Mouse (Mus musculus) monocyte, adult 5-6 weeks (primary cell): ENCODE measurements around the gene Usp11. TPM values are rescaled to one million over a fixed set of nuclear protein-coding genes. Genes with fewer than 3 reads are reported as not detected.
A peak's percentile ranks its signal among the peaks of the same experiment; 100 is the strongest.
"Not testable (repeated sequence)": the region's sequence is repeated elsewhere in the genome, so short reads cannot be mapped to it uniquely, and the experiment has no call there.

ENCODE experiments used
- ATAC-seq: fragments of 153-309, 156-312 bp; replicated peaks from 2 replicates; pipeline ENCODE4 v1.8.0; 2017; ENCODE audit warnings: mild to moderate bottlenecking; ENCODE audit not compliant: low TSS enrichment, insufficient number of reproducible peaks, severe bottlenecking, poor library complexity, low FRiP score
- total RNA-seq: library from RNA; stranded (forward); fragments of 200-1000, 200-491, 200-594 nt; gene quantifications from 3 replicates; pipeline ENCODE4 v1.2.3, GENCODE M21; 2017

The Usp11 gene
- 4.3 to 12.9 TPM (median 5.1 TPM) in 3 replicates for total RNA-seq

- ATAC-seq: no peak
Observed at GRCm38 (mm10) chrX:20703741-20704290, at the start of gene Usp11. Gene Usp11, plus strand, starts transcription at chrX:20703906.

GRCm38 (mm10) chrX:20657593-20657992 lies 46.1 kb upstream of the Usp11 start:
- no peak for ATAC-seq

DNA sequence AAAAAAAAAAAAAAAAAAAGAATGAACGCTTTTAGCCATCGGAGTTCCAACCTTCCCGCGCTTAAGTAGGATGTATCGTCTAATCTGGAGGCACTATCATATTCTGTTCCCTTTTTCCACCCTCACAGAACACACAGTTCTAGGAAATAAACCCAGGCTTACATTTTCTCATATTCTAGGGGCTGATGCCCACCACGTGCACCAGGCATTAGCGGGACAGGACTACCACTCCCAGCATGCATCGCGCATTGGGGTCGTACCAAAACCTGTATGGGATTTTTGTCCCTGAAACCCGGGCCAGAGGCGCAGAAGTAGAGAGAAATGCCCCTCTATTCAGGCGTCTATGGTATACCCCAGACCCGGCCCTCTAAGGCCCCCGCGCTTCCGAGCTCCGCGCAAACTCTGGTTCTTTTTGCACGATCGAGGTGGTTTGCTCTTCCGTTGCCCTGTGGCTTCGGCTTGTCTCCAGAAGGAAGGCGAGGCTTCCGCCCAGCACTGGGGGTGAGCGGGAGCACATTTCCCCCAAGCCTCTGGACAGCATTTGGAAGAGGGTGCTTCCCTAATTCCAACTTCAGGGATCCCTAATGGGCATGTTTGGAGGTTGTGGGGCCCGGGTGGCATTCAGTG lies 45.6 kb upstream of the Usp11 start, which contains the start of gene Uba1:
Gene Uba1 (plus strand): TSS at position 301 of the 627 bp plus-strand sequence.
- peak; percentile 83 for ATAC-seq

DNA sequence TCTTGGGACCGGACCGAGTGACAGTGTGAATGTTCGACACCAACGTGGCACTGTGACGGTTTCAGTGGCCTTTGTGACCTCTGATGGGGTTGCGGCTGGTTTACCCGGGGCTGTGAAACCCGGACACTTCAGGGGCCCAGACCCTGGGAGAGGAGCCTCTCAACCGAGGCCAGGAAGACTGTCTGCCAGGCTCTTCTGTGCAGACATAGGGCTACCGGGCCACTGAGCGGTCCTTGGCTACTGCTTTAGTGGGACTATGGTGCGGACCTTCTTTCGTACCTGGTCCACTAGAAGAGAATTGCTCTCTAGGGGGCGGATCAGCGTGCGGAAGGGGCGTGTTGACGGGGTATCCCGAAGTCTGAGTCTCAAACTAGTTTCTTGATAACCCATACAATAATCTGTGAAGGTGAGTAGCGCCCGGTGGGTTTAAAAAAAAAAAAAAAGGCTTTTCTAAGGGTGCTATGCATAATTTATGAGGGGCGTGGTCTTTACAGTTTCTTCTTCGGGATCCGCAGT lies 44.8 kb upstream of the Usp11 start:
- no peak for ATAC-seq

DNA sequence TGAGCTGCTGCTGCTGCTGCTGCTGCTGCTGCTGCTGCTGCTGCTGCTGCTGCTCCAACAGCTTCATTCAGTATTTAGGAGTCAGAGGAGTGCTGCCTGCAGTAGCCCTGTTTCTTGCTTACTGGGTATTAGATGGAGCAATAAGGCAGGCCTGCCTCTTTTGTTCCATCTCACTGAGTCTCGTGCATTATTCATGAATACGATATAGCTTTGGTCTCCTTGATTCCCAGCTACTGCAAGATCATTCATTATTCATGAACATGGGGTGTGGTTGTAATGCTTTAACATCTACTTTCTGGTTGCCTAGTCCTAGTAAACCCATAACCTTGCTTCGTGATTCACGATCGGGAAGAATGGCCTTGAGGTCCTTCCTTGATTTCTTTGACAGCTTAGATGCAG lies 41.4 kb upstream of the Usp11 start:
- no peak for ATAC-seq

- ATAC-seq: peak; percentile 89
Observed at GRCm38 (mm10) chrX:20662716-20663443, 40.8 kb upstream of the Usp11 start.

- ATAC-seq: no peak
Observed at GRCm38 (mm10) chrX:20663444-20663790, 40.3 kb upstream of the Usp11 start.

DNA sequence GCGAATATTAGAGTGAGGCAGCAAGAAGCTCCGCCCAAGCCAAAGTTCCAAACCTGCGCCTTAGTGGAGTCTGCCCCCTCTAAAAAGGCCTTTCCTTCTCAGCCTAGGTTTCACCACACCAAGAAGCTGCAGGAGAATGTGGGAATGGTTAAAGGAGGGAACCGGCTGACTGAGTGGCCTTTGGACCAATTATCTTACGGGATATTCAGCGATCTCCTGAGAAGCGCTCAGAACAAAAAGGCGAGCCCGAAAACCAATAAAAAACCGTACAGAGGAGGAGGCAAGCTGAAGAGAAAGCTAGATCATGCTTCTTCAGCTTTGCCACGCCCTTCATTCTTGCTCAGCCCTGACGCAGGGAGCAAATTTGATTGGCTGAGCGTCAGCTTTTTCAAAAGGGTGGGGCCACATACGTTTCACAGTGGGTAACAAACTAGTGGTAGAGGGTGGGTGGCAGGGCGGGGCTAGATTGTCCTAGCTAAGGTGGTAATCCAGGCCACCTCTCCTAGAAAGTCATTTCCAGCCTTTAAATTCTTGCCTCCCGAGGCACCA lies 16.1 kb upstream of the Usp11 start, which contains the start of gene Cdk16:
Gene Cdk16 (plus strand): TSS at position 436 of the 549 bp plus-strand sequence.
- ATAC-seq: peak; percentile 90

DNA sequence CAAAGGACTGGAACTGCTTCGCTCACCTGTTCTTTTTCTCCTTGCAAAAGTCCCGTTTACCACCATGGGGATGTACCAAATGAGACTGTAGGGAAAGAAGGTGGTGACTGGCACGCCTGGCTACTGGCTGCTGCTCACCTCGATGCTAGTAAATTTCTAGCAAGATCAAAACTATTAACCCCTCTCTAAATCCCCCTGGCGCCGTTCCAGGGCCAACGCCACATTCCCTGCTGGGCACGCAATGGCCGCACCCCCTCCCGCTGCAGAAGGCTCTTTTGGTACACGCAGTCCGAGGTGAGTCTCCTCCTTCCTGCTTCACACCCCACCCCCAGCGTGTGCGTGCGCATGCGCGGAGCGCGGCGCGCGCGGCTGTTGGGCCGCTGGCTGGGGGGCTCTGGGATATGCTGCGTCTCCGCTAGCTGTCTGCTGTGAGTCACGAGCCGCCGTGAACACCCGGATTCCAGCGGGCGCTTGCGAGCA lies 15.6 kb upstream of the Usp11 start:
- ATAC-seq: peak; percentile 82

- peak; percentile 34 for ATAC-seq
Observed at GRCm38 (mm10) chrX:20688615-20689014, 15.1 kb upstream of the Usp11 start.

GRCm38 (mm10) chrX:20691566-20691965 lies 12.1 kb upstream of the Usp11 start:
- no peak for ATAC-seq

DNA sequence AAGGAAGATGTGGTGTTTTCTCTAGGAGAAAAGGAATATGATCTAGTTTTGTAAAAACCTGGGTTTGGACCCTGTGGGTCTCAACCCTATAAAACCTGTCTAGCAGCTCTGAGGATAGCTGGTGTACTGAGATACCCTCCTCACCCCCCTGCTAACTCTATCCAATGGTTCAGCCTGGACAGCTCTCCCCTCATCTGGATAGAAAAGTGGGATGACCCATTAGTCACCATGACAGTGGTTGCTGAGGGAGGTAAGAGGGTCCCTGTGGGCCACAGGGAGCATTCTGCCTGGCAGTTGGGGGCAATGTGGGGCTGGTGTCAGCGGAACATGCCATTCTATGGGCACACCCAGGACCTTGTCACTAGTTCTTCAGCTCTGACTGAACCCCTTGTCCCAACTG lies 11.1 kb upstream of the Usp11 start:
- ATAC-seq: no peak

DNA sequence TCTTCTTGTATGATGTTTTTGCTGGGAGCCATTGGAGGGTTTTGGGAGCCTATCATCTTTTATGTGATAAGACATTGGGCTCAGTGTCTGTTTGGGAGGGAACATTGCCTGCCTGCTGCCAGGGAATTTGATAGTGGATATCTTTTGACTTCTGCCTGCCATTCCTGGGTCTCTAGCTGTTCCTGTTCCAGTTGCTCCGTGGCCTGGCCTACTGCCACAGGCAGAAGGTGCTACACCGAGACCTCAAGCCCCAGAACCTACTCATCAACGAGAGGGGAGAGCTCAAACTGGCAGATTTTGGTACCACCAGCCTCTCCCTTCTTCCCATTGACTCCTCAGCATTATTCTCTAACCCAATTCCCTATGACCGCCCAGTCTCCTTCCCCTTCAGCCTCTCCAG lies 7.9 kb upstream of the Usp11 start:
- no peak for ATAC-seq

GRCm38 (mm10) chrX:20704295-20705082 lies 783 bp downstream of the Usp11 start:
- peak; percentile 92 for ATAC-seq

- no peak for ATAC-seq
Observed at GRCm38 (mm10) chrX:20705083-20705402, 1.3 kb downstream of the Usp11 start.

GRCm38 (mm10) chrX:20728681-20729080 lies 25.0 kb downstream of the Usp11 start:
- ATAC-seq: no peak

DNA sequence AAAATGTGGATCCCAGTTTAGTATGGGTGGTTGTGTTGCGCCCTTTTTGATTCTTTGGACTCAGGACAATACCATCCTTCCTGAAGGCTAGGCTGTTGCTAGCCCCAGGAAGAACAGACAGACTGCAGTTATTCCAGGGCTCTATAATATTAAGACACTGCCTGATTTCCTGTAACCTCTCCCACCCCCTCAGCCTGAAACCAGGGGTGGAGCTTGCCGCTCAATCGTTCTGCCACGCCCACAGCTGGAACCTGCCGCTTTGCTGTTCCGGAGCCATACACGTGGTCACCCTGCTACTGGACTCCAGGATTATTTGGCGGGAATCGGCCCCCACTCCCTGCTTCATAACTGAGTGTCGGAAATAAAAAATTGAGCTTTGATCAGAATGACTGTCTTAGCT lies 26.3 kb downstream of the Usp11 start:
- not testable (repeated sequence) for ATAC-seq

- ATAC-seq: no peak
Observed at GRCm38 (mm10) chrX:20736479-20736878, 32.8 kb downstream of the Usp11 start.

DNA sequence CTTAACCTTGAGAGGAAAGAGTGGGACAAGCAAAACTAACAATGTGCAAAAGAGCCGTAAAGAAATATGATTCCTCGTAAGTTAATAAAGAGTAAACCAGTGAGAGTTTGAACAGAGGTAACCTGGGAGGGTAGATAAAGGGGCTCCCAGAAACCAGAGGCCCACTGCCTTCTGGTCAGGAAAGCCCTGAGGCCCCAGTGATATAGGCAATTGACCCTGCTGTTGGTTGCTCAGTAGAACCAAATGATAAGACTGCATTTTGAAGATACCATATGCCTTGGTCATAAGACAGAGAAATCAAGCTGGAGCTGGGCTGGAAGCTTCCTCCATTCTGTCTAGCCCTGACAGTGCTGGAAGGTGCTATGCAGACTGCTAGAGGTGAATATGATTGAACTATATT lies 45.1 kb downstream of the Usp11 start:
- ATAC-seq: no peak
